Mouse (Mus musculus) heart, postnatal 0 days (tissue): ENCODE data around the gene Tmprss2.

Experiments used
- CTCF ChIP-seq: IDR thresholded peaks from 2 replicates; pipeline ENCODE4 v1.5.1; 2016; ENCODE audit warnings: antibody characterized with exemption, control low read depth, low read depth
- EP300 ChIP-seq: IDR thresholded peaks from 2 replicates; pipeline ENCODE4 v1.6.1; 2016; ENCODE audit warnings: antibody characterized with exemption, low read depth

GRCm38 (mm10) chr16:97534876-97535461, 76.0 kb downstream of the Tmprss2 start:
- TF ChIP-seq CTCF = no peak
- no peak for TF ChIP-seq EP300
